Mouse (Mus musculus) CH12.LX (cell line): ENCODE measurements around the gene Fam118a.

Experiments
- CTCF ChIP-seq, 2 experiments: IDR thresholded peaks in 1 of 2; conservative IDR thresholded peaks in 1 of 2; 2 replicates each; pipeline ENCODE4 v1.5.1; 2011 to 2012; ENCODE audit warnings: low read depth in 2 of 2, low read length in 2 of 2, improper control_type of control experiment in 1 of 2, inconsistent platforms in 1 of 2, mild to moderate bottlenecking in 1 of 2, moderate library complexity in 1 of 2
- RAD21 ChIP-seq: IDR thresholded peaks from 2 replicates; pipeline ENCODE4 v1.6.1; 2011; ENCODE audit warnings: low read depth, mild to moderate bottlenecking, low read length, improper control_type of control experiment, moderate library complexity
- USF1 ChIP-seq: IDR thresholded peaks from 2 replicates; pipeline ENCODE4 v1.6.1; 2014; ENCODE audit warnings: low read depth, mild to moderate bottlenecking, inconsistent platforms, low read length, improper control_type of control experiment

DNA sequence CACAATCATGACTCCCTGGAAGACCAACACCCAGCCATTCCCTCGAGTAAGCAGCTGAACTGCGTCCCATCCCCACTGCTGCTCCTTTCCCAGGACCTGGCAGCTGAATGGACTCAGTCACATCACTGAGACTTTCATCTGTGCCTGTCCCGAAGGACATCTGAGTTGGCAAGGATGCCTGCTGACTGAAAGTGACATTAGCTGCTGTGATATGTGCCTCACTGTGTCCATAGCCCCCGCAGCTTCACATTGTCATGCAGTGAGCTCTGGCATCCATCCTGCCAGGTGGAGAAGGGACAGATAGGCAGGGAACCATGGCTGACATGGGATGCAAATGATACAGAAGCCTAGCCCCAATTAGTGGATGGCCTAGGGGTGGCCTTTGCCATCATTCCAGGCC, 26.4 kb downstream of the Fam118a start:
- TF ChIP-seq RAD21: no peak
- TF ChIP-seq CTCF (conservative IDR thresholded peaks at IDR 0.05 in 1 of 2, IDR thresholded peaks at IDR 0.05 in 1 of 2; ENCODE audit: low read depth in 2 of 2, low read length in 2 of 2): no peak
- TF ChIP-seq USF1: no peak
